Mouse (Mus musculus) megakaryocyte, embryonic 14.5 days (primary cell): Measurements from ENCODE around the gene Pxn.

Experiments used
- FLI1 ChIP-seq: IDR thresholded peaks from 2 replicates; pipeline ENCODE4 v1.6.1; 2012; ENCODE audit warnings: low read length, inconsistent platforms, mixed read lengths
- GATA1 ChIP-seq: IDR thresholded peaks from 3 replicates; pipeline ENCODE4 v1.6.1; 2012; ENCODE audit warnings: mixed read lengths, low read length, inconsistent platforms, borderline replicate concordance

GRCm38 (mm10) chr5:115514896-115515587 is 8.6 kb downstream of the Pxn start:
- no peak for TF ChIP-seq GATA1
- no peak for TF ChIP-seq FLI1
